Mouse (Mus musculus) CH12.LX (cell line): ENCODE measurements around the gene Gal3st3. TPM values are rescaled to one million over a fixed set of nuclear protein-coding genes. Genes with fewer than 3 reads are reported as not detected.
A peak's percentile ranks its signal among the peaks of the same experiment; 100 is the strongest.

ENCODE experiments used
- DNase-seq: peaks from one replicate; pipeline ENCODE4 v3.0.0-alpha.2; 2013; ENCODE audit errors: extremely low read depth
- H3K27ac ChIP-seq: 2 replicates; pipeline ENCODE4 v1.5.1; 2012; ENCODE audit warnings: low read depth, mild to moderate bottlenecking, control low read depth, moderate library complexity; ENCODE audit not compliant: insufficient read depth
- H3K27me3 ChIP-seq: replicated peaks from 2 replicates; pipeline ENCODE3; 2012; ENCODE audit warnings: inconsistent platforms
- H3K36me3 ChIP-seq, 2 experiments: replicated peaks in 1 of 2; 2 replicates each; pipeline versions ENCODE3 to v1.6.1; 2012; ENCODE audit warnings: inconsistent platforms in 1 of 2, low read length in 1 of 2, mild to moderate bottlenecking in 1 of 2, mixed read lengths in 1 of 2, moderate library complexity in 1 of 2; ENCODE audit not compliant: control insufficient read depth in 1 of 2, insufficient read depth in 1 of 2
- H3K4me1 ChIP-seq, 2 experiments: 2 replicates each; pipeline ENCODE4 v1.6.1; 2012; ENCODE audit warnings: inconsistent platforms in 1 of 2, moderate library complexity in 1 of 2; ENCODE audit not compliant: insufficient read depth in 2 of 2, control insufficient read depth in 1 of 2
- H3K4me2 ChIP-seq: 2 replicates; pipeline ENCODE4 v1.6.1; 2012; ENCODE audit warnings: low read depth, mild to moderate bottlenecking, control low read depth; ENCODE audit not compliant: poor library complexity, insufficient read depth, severe bottlenecking
- H3K4me3 ChIP-seq, 3 experiments: fragments of 150-350 bp in 1 of 3; sonication (generic) in 1 of 3; replicated peaks in 1 of 3; 2 replicates each; pipeline versions ENCODE3 to v1.5.1; 2011 to 2012; ENCODE audit warnings: low read depth in 2 of 3, low read length in 2 of 3, mild to moderate bottlenecking in 2 of 3, moderate library complexity in 2 of 3, control low read depth in 1 of 3, improper control_type of control experiment in 1 of 3, inconsistent platforms in 1 of 3, mixed read lengths in 1 of 3; ENCODE audit not compliant: poor library complexity in 1 of 3
- H3K79me2 ChIP-seq: replicated peaks from 2 replicates; pipeline ENCODE4 v1.6.1; 2012; ENCODE audit warnings: mild to moderate bottlenecking, moderate library complexity; ENCODE audit not compliant: control insufficient read depth, poor library complexity, insufficient read depth, severe bottlenecking; ENCODE audit errors: extremely low read depth
- H3K9ac ChIP-seq: 2 replicates; pipeline ENCODE4 v1.6.1; 2012; ENCODE audit warnings: low read depth, mild to moderate bottlenecking, control low read depth, moderate library complexity; ENCODE audit not compliant: insufficient read depth
- H3K9me3 ChIP-seq: replicated peaks from 2 replicates; pipeline ENCODE3; 2012; ENCODE audit warnings: low read length, inconsistent platforms, mixed read lengths
- BHLHE40 ChIP-seq: IDR thresholded peaks from 2 replicates; pipeline ENCODE4 v1.6.1; 2011; ENCODE audit warnings: mild to moderate bottlenecking, low read depth, low read length, improper control_type of control experiment
- CHD1 ChIP-seq: IDR thresholded peaks from 2 replicates; pipeline ENCODE4 v1.6.1; 2012; ENCODE audit warnings: low read depth, low read length, improper control_type of control experiment, inconsistent platforms
- CTCF ChIP-seq, 2 experiments: IDR thresholded peaks in 1 of 2; conservative IDR thresholded peaks in 1 of 2; 2 replicates each; pipeline ENCODE4 v1.5.1; 2011 to 2012; ENCODE audit warnings: low read depth in 2 of 2, low read length in 2 of 2, improper control_type of control experiment in 1 of 2, inconsistent platforms in 1 of 2, mild to moderate bottlenecking in 1 of 2, moderate library complexity in 1 of 2
- E2F4 ChIP-seq: IDR thresholded peaks from 2 replicates; pipeline ENCODE4 v1.6.1; 2011; ENCODE audit warnings: low read depth, low read length, improper control_type of control experiment; ENCODE audit not compliant: insufficient replicate concordance
- ELF1 ChIP-seq: IDR thresholded peaks from 2 replicates; pipeline ENCODE4 v1.6.1; 2014; ENCODE audit warnings: low read depth, mild to moderate bottlenecking, inconsistent platforms, low read length, improper control_type of control experiment
- JUN ChIP-seq: IDR thresholded peaks from 2 replicates; pipeline ENCODE4 v1.6.1; 2011; ENCODE audit warnings: low read depth, mild to moderate bottlenecking, low read length, improper control_type of control experiment, moderate library complexity; ENCODE audit not compliant: insufficient read depth
- JUND ChIP-seq: conservative IDR thresholded peaks from 2 replicates; pipeline ENCODE4 v1.6.1; 2011; ENCODE audit warnings: low read depth, low read length, improper control_type of control experiment
- KAT2A ChIP-seq: IDR thresholded peaks from 2 replicates; pipeline ENCODE4 v1.6.1; 2012; ENCODE audit warnings: low read length, improper control_type of control experiment, inconsistent platforms; ENCODE audit not compliant: insufficient replicate concordance
- MAX ChIP-seq: IDR thresholded peaks from 2 replicates; pipeline ENCODE4 v1.6.1; 2011; ENCODE audit warnings: low read length, improper control_type of control experiment
- MAZ ChIP-seq: IDR thresholded peaks from 2 replicates; pipeline ENCODE4 v1.6.1; 2012; ENCODE audit warnings: low read depth, mild to moderate bottlenecking, inconsistent platforms, low read length, improper control_type of control experiment, moderate library complexity
- MEF2A ChIP-seq: IDR thresholded peaks from 2 replicates; pipeline ENCODE4 v1.6.1; 2014; ENCODE audit warnings: low read depth, mild to moderate bottlenecking, inconsistent platforms, low read length, improper control_type of control experiment, borderline replicate concordance
- MXI1 ChIP-seq: IDR thresholded peaks from 2 replicates; pipeline ENCODE4 v1.6.1; 2011; ENCODE audit warnings: mild to moderate bottlenecking, low read depth, low read length, improper control_type of control experiment
- NELFE ChIP-seq: IDR thresholded peaks from 2 replicates; pipeline ENCODE4 v1.6.1; 2011; ENCODE audit warnings: low read depth, low read length, improper control_type of control experiment
- NRF1 ChIP-seq: IDR thresholded peaks from 2 replicates; pipeline ENCODE4 v1.6.1; 2014; ENCODE audit warnings: low read depth, mild to moderate bottlenecking, inconsistent platforms, low read length, improper control_type of control experiment, moderate library complexity
- PAX5 ChIP-seq: IDR thresholded peaks from 2 replicates; pipeline ENCODE4 v1.6.1; 2012; ENCODE audit warnings: low read length, inconsistent platforms, mixed read lengths
- POLR2A ChIP-seq: IDR thresholded peaks from 2 replicates; pipeline ENCODE4 v1.6.1; 2011; ENCODE audit warnings: low read depth, mild to moderate bottlenecking, improper control_type of control experiment, low read length
- POLR2AphosphoS2 ChIP-seq: IDR thresholded peaks from 2 replicates; pipeline ENCODE4 v1.6.1; 2011; ENCODE audit warnings: low read depth, low read length, improper control_type of control experiment
- RCOR1 ChIP-seq: conservative IDR thresholded peaks from 2 replicates; pipeline ENCODE4 v1.6.1; 2012; ENCODE audit warnings: low read depth, mild to moderate bottlenecking, inconsistent platforms, low read length, improper control_type of control experiment
- SIN3A ChIP-seq: IDR thresholded peaks from 2 replicates; pipeline ENCODE4 v1.6.1; 2012; ENCODE audit warnings: low read length, improper control_type of control experiment, inconsistent platforms
- TCF12 ChIP-seq: IDR thresholded peaks from 2 replicates; pipeline ENCODE4 v1.6.1; 2014; ENCODE audit warnings: low read depth, mild to moderate bottlenecking, inconsistent platforms, low read length, improper control_type of control experiment
- UBTF ChIP-seq: IDR thresholded peaks from 2 replicates; pipeline ENCODE4 v1.6.1; 2012; ENCODE audit warnings: low read depth, mild to moderate bottlenecking, inconsistent platforms, low read length, improper control_type of control experiment, moderate library complexity
- ZC3H11A ChIP-seq: IDR thresholded peaks from 2 replicates; pipeline ENCODE4 v1.6.1; 2012; ENCODE audit warnings: low read depth, mild to moderate bottlenecking, inconsistent platforms, low read length, improper control_type of control experiment
- ZMIZ1 ChIP-seq: IDR thresholded peaks from 2 replicates; pipeline ENCODE4 v1.6.1; 2012; ENCODE audit warnings: low read depth, mild to moderate bottlenecking, inconsistent platforms, low read length, improper control_type of control experiment
- ZNF384 ChIP-seq: IDR thresholded peaks from 2 replicates; pipeline ENCODE4 v1.6.1; 2012; ENCODE audit warnings: low read depth, low read length, improper control_type of control experiment, inconsistent platforms
- dilution Hi-C: fragments of 300-500 bp; cut with MboI; formaldehyde crosslinking; loops from 2 replicates; pipeline ENCODE4 v1.14.3; 2020; ENCODE audit warnings: low sequenced_read_pairs; ENCODE audit not compliant: extremely low pct_unique_long_range_greater_than_20kb, extremely low pct_ligation_motif_present
- in situ Hi-C: fragments of 300-500 bp; cut with MboI; formaldehyde crosslinking; loops from 3 replicates; pipeline ENCODE4 v1.14.3; 2019; ENCODE audit warnings: low sequenced_read_pairs, low pct_ligation_motif_present, low pct_unique_long_range_greater_than_20kb, mixed read lengths
- polyA plus RNA-seq: library from polyadenylated mRNA; unstranded; fragments of >175 nt; gene quantifications from 2 replicates; pipeline ENCODE4 v1.2.1, GENCODE M21; 2012; ENCODE audit warnings: low read depth; ENCODE audit not compliant: insufficient read length
- total RNA-seq, 2 experiments: library from RNA; depleted of rRNA; stranded (reverse); fragments of 300-350 nt in 1 of 2; fragments of >200 nt in 1 of 2; gene quantifications; 2 replicates each; pipeline ENCODE4 v1.2.3; 2012 to 2014

Gal3st3 gene
- total and polyA plus RNA-seq, 3 experiments = not detected

DNA sequence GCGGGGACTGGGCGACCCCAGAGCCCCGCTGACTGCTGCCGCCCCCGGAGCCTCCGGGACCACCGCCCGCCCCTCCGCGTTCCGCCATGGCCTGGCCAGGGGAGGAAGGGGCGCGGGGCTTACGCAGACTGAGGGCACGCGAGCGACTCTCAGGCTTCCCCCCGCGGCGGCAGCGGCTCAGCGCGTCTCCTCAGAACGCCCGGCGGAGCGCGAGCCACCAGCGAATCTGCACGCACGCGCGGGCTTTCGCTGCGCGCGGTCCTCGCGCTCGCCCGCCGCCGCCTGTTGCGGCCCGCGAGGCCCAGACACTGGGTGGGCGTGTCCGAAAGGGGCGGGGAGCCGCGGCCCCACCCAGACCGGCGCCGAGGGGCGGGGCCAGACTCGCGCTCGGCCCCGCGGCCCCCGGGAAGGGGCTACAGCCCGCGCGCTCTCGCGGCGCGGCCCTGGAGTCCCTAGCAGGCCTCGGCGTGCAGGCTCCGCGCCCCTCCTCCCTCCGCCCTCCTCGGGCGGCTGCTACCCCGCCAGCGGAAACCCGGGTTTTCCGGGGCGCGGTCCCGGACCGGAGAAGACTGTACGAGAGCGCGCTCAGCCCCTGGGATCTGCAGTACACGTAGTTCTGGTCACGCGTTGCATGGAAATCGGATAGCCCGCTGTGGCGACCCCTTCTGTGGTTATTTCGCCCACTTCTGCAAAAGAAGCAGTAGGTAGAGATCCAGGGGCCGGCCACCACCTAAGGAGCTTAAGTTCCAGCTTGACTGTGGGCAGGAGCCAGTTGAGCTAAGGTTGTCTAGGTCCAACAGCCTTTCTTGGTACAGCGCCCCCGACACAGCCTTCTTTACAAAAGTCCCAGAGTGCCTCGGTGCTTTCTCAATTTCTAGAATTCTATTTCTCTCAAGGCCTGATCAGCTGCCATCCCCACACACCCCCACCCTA lies 25.1 kb upstream of the Gal3st3 start, which contains the start of gene Pacs1:
TSS of gene Pacs1 (minus strand) at position 319 of the 933 bp plus-strand sequence.
- peak; percentile 80 for DNase-seq
- H3K36me3 ChIP-seq = peaks cover 30 to 47% of the 10 kb centered on the region in 2 experiments
- peak within 1 kb of the TSS; percentile 64 for H3K4me2 ChIP-seq
- peak within 1 kb of the TSS; percentile 84 for H3K27ac ChIP-seq
- peaks cover 9 to 64% of the 10 kb centered on the region in 2 experiments; a peak in 3 of 4 replicates for H3K4me1 ChIP-seq
- in situ Hi-C loops (no loop called here), dilution Hi-C loops (no loop called here)
- TF ChIP-seq JUND (no peak), NELFE (peak; percentile 75), MXI1 (peak; percentile 57), BHLHE40 (peak; percentile 86), POLR2A (peak; percentile 66; the same call in 1 of the 2 replicates), RCOR1 (no peak), SIN3A (peak; percentile 64; the same call in 1 of the 2 replicates), MAZ (peak; percentile 26; the same call in 1 of the 2 replicates), PAX5 (no peak), UBTF (0 out of 2 replicates have a peak, but pooled peaks have one; percentile 44), TCF12 (peak; percentile 31; the same call in 1 of the 2 replicates), ZMIZ1 (peak; percentile 83), MEF2A (peak; percentile 34; the same call in 1 of the 2 replicates), NRF1 (peak; percentile 83), CTCF (conservative IDR thresholded peaks at IDR 0.05 in 1 of 2, IDR thresholded peaks at IDR 0.05 in 1 of 2; ENCODE audit: low read depth in 2 of 2, low read length in 2 of 2) (no peak), JUN (no peak), ELF1 (peak; percentile 70), MAX (peak; percentile 45; the same call in 1 of the 2 replicates)
- H3K79me2 ChIP-seq = peaks cover 34% of the 10 kb centered on the region
- no peaks in the 10 kb centered on the region for H3K9me3 ChIP-seq
- H3K4me3 ChIP-seq = peak within 1 kb of the TSS; percentile 67 to 94 (median 67)
- no peaks in the 10 kb centered on the region for H3K27me3 ChIP-seq
- peak within 1 kb of the TSS; percentile 78 for H3K9ac ChIP-seq

DNA sequence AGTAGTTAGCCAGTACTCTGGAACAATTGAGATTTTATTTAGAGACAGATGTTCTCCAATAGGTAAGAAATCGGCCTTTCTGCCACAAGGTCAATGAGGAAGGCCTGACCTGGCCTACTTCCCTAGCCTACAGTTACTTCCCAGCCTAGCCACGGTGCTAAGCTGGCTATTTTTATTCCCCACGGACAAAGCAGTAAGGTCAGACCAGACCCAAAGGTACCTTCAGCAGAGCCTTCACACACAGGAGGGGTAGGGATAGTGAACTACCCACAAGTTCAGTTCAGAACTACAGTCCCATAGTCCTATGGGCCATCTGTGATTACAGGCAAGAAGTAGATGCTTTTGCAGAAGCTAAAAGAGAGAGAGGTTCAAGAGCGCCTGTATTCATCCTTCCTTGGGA lies 24.2 kb upstream of the Gal3st3 start:
- Histone ChIP-seq H3K27ac (peak overlapping the region; percentile 73), H3K27me3 (no peaks in the 10 kb centered on the region), H3K4me2 (0 out of 2 replicates have a peak overlapping the region, but pooled peaks have one; percentile 25), H3K9ac (peak overlapping the region; percentile 10; the same call in 1 of the 2 replicates), H3K79me2 (peaks cover 30% of the 10 kb centered on the region), H3K36me3 (peaks cover 39 to 54% of the 10 kb centered on the region in 2 experiments), H3K4me1 (peaks cover 5 to 59% of the 10 kb centered on the region in 2 experiments; a peak in 3 of 4 replicates), H3K9me3 (no peaks in the 10 kb centered on the region), H3K4me3 (no peak overlapping the region)
- in situ Hi-C loops = no loop called here
- dilution Hi-C loops = no loop called here
- no peak for DNase-seq
- TF ChIP-seq MXI1 (no peak), PAX5 (no peak), CHD1 (no peak), JUND (no peak), POLR2AphosphoS2 (no peak), KAT2A (no peak), ZNF384 (no peak), ZC3H11A (no peak), E2F4 (no peak), MAX (no peak)
